Mouse (Mus musculus) megakaryocyte, embryonic 14.5 days (primary cell): ENCODE results near the gene Sgsm2.

Source experiments
- FLI1 ChIP-seq: IDR thresholded peaks from 2 replicates; pipeline ENCODE4 v1.6.1; 2012; ENCODE audit warnings: low read length, inconsistent platforms, mixed read lengths
- GATA1 ChIP-seq: IDR thresholded peaks from 3 replicates; pipeline ENCODE4 v1.6.1; 2012; ENCODE audit warnings: mixed read lengths, low read length, inconsistent platforms, borderline replicate concordance

GRCm38 (mm10) chr11:74834359-74834638, 62.6 kb downstream of the Sgsm2 start:
- TF ChIP-seq GATA1 (no peak), FLI1 (no peak)
